Mouse (Mus musculus): ENCODE measurements around the gene Prss28. TPM values are rescaled to one million over a fixed set of nuclear protein-coding genes. Genes with fewer than 3 reads are reported as not detected.

Prss28 gene
- not detected for total RNA-seq (2021)

DNA sequence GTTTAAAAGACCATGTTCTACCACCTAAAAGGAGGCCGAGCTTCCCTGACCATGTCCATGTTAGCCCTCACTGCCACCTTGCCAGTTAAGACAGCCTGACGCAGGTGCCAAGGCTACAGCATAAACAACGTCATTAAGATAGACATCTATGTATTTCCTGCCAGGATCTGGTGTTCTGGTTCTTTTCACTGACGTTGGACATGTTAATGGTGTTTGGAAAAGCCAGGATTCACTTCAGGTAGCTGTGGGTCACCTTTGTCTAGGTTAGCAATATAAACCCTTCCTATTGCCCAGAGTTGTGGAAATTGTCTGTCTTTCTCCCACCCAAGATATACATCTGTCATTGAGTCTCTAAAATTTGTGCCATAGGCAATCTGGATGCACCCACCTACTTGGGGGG lies at the start of gene Prss28:
TSS of gene Prss28 (plus strand) at position 301 of the 400 bp plus-strand sequence.
- no peak for DNase-seq (ENCODE audit: extremely low spot score in 1 of 2, low spot score in 2 of 2)
- intact Hi-C loops (cut with DNase I) = no loop called here

GRCm38 (mm10) chr17:25264453-25264852 lies 44.0 kb upstream of the Prss28 start:
- no peak for DNase-seq (ENCODE audit: extremely low spot score in 1 of 2, low spot score in 2 of 2)
- intact Hi-C loops (cut with DNase I) = no loop called here

DNA sequence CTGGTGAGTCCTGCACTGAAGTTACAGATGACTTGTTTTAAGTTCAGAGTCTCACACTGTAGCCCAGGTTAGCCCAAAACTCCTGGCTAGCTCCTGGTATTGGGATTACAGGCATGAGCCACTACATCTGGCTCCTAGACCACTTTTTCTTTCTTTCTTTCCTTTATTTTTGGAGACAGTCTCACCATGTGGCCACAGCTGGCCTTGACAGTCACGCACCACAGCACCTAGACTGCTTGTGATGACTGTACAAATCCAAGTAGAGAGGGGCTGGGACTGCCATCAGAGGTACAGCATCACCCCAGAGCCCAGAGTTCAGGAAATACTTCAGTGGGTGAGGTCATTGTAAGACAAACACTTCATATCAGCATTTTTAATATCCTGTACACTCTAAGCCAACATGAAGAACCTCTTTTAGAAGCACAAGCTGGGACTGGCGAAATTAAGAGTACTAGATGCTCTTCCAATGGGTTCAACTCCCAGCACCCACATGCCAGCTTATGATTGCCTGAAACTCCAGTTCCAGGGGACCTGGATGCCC lies 37.6 kb upstream of the Prss28 start:
- DNase-seq (ENCODE audit: extremely low spot score in 1 of 2, low spot score in 2 of 2) = no peak
- intact Hi-C loops (cut with DNase I) = no loop called here

- intact Hi-C loops (cut with DNase I) = no loop called here
- no peak for DNase-seq (ENCODE audit: extremely low spot score in 1 of 2, low spot score in 2 of 2)
These were observed 36.1 kb upstream of the Prss28 start for GRCm38 (mm10) chr17:25272326-25272725.

DNA sequence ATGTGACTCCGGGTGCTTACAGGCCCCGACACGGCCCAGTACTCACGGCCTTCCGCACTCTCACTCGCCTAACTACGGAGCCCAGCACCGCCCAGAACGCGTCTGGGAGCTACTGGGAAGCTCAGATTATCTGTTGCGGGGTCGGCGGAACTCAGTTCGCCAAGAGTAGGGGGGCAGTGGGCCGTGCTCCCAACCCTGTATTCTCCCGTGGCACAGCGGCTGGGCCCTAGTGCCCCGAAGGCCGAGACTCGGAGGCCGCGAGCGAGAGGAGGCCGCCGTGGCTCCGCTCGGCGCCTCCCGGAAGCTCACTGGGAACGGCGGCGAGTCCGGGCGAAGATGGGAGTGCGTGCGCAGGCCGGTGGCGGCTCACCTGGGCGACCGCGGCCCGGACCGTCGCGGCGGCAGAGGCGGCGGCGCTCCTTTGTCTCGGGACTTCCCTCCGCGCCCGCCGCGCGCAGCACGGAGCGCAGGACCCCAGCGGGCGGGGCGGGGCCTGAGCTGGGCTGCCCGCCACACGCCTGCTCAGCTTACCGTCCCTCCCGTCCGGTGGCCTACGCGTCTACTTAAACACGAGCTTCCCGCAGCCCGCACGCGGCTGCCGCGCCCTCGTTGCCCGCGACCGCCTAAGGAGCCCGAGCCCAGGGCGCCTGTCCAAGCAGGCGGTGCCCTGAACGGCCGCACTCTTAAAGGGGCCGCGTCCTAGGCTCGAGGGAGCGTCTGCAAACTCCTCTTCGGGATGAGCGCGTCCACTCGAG lies 35.3 kb upstream of the Prss28 start:
- DNase-seq (ENCODE audit: extremely low spot score in 1 of 2, low spot score in 2 of 2) = peak in 1 of 2 experiments; percentile 90
- intact Hi-C loops (cut with DNase I) = no loop called here

GRCm38 (mm10) chr17:25273706-25274501 lies 34.5 kb upstream of the Prss28 start:
- intact Hi-C loops (cut with DNase I) = no loop called here

GRCm38 (mm10) chr17:25274571-25275346 lies 33.7 kb upstream of the Prss28 start, which contains the start of gene Ube2i:
TSS of gene Ube2i (minus strand) at chr17:25274622.
- DNase-seq (ENCODE audit: extremely low spot score in 1 of 2, low spot score in 2 of 2) = no peak
- intact Hi-C loops (cut with DNase I) = no loop called here

More at GRCm38 (mm10) chr17:25273706-25274501, 34.5 kb upstream of the Prss28 start:
- DNase-seq (ENCODE audit: extremely low spot score in 1 of 2, low spot score in 2 of 2) = peak; percentile 92 to 97

DNA sequence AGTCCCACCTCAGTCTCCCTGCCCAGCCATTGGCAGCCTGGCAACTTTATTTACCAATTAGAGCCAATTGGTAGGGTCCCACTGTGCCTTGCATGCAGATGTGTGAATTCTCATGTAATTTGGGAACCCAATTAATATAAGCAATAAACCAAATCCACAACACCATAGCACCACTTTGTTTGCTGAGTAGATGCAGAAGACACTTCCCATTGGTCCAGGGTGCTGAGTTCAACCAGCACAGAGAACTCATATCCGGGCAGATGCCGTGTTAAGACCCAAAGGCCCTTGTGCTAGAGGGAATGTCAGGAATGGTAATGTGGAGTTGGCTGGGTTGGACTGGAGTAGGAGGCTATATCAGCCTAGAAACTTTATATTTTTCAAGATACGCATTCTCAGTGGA lies 32.6 kb upstream of the Prss28 start:
- intact Hi-C loops (cut with DNase I) = no loop called here
- DNase-seq (ENCODE audit: extremely low spot score in 1 of 2, low spot score in 2 of 2) = no peak

DNA sequence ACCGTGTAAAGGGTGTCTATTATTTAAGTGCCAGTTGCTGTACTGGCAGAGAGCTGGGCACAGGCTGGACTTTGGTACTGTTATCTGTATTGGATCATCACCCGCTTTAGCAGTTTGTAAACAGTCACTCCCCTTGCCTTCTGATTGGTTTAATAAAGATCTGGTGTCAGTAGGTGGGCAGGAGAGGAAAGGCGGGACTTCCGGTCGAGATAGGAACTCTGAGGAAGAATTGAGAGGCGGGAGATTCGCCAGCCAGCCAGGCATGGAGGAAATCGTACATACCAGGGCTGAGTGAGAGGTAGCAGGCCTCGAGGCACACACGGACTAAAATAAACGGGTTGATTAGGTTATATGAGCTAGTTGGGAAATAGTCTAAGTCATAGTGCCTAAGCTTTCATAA lies 26.3 kb upstream of the Prss28 start:
- intact Hi-C loops (cut with DNase I) = no loop called here
- DNase-seq (ENCODE audit: extremely low spot score in 1 of 2, low spot score in 2 of 2) = peak in 1 of 2 experiments; percentile 63

GRCm38 (mm10) chr17:25285033-25285432 lies 23.4 kb upstream of the Prss28 start:
- peak in 1 of 2 experiments; percentile 61 for DNase-seq (ENCODE audit: extremely low spot score in 1 of 2, low spot score in 2 of 2)
- intact Hi-C loops (cut with DNase I) = no loop called here

GRCm38 (mm10) chr17:25288842-25289241 lies 19.6 kb upstream of the Prss28 start:
- intact Hi-C loops (cut with DNase I) = no loop called here
- DNase-seq (ENCODE audit: extremely low spot score in 1 of 2, low spot score in 2 of 2) = no peak

- intact Hi-C loops (cut with DNase I) = loop anchor here (5.0 kb wide), 1 partner anchor 182 kb away; no protein-coding TSS in a partner anchor
- DNase-seq (ENCODE audit: extremely low spot score in 1 of 2, low spot score in 2 of 2) = no peak
These were observed 18.0 kb upstream of the Prss28 start for GRCm38 (mm10) chr17:25290411-25290810.

DNA sequence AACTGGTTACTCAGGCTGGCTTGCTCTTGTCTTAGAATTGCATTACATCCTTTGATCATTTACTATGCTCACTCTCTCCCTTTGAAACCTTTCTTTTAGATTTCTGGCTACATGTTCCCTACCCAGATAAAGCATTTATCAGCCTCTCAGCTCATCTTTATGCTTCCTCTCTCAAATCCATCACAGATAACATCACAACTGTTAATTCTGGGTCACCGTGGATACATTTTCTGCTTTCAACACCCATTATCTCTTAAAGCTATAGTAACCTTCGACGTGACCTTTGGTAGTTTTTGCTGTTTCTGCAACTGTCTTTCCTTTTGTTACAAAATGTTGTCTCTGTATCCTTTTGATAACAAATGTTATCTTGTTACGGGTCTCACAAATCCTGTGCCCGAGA lies 15.0 kb upstream of the Prss28 start:
- intact Hi-C loops (cut with DNase I) = loop anchor here (5.0 kb wide), 1 partner anchor 179 kb away; no protein-coding TSS in a partner anchor
- DNase-seq (ENCODE audit: extremely low spot score in 1 of 2, low spot score in 2 of 2) = no peak

DNA sequence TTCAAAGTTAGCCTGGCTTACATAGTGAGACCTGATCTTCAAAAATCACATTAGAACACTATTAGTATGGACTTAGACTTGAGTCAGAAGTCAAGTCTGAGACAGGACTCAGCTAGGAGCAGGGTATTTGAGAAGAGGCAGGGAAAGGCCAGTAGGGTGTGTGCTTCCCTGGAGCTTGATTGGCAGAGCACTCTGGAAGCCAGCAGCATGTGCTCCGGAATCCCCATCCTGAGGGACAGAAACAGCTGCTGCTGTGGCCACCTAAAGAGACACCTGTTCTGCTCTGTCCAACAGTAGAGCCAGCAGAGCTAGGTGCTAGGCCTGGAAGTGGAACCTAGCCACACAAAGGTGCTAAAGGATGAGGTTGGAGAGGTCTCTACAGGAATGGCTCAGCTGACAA lies 14.3 kb upstream of the Prss28 start:
- intact Hi-C loops (cut with DNase I) = loop anchor here (5.0 kb wide), 1 partner anchor 178 kb away; no protein-coding TSS in a partner anchor
- DNase-seq (ENCODE audit: extremely low spot score in 1 of 2, low spot score in 2 of 2) = no peak

DNA sequence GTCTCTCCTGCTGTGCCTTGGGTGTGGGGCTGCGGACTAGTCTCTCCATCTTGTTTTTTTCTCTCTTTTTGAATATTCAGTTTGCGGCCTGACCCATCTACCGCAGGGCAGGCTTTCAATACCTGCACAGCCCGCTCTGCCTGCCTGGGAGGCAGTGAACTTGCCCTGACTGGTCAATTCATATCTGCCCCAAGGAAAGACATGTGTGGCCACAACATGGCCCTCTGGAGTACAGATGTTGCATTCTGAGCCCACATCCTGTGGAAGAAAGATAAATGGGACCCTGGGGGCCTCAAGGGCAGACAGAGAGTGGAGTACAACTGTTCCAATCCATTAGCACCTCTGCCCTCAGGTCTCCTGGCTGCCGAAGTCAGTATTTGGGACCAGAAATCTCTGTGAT lies 10.4 kb upstream of the Prss28 start, which contains the start of gene Prss34:
TSS of gene Prss34 (plus strand) at position 301 of the 400 bp plus-strand sequence.
- intact Hi-C loops (cut with DNase I) = no loop called here
- no peak for DNase-seq (ENCODE audit: extremely low spot score in 1 of 2, low spot score in 2 of 2)

GRCm38 (mm10) chr17:25318354-25318753 lies 9.9 kb downstream of the Prss28 start, which contains the start of gene Prss29:
TSS of gene Prss29 (plus strand) at chr17:25318654.
- no peak for DNase-seq (ENCODE audit: extremely low spot score in 1 of 2, low spot score in 2 of 2)
- intact Hi-C loops (cut with DNase I) = no loop called here

GRCm38 (mm10) chr17:25320819-25321218 lies 12.4 kb downstream of the Prss28 start:
- intact Hi-C loops (cut with DNase I) = no loop called here
- DNase-seq (ENCODE audit: extremely low spot score in 1 of 2, low spot score in 2 of 2) = no peak

DNA sequence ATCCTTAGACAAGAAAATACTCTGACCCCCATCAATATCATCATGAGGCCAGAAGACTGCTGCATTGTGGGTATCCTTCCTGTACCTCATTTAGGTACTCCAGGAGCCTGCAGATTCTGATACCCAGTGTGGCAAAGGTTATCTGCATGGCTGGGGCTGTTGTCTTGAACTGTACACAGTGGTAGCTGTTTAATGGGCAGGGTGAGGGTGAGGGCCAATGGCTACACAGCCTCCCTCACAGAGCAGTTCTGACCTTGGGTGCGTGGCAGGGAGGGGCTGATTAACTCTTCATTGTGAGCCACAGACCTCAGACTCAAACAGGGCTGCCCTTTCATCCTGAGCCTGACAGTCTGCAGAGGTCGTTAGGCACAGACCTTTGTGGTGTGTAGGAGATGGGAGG lies 14.5 kb downstream of the Prss28 start:
- DNase-seq (ENCODE audit: extremely low spot score in 1 of 2, low spot score in 2 of 2) = no peak
- intact Hi-C loops (cut with DNase I) = no loop called here

DNA sequence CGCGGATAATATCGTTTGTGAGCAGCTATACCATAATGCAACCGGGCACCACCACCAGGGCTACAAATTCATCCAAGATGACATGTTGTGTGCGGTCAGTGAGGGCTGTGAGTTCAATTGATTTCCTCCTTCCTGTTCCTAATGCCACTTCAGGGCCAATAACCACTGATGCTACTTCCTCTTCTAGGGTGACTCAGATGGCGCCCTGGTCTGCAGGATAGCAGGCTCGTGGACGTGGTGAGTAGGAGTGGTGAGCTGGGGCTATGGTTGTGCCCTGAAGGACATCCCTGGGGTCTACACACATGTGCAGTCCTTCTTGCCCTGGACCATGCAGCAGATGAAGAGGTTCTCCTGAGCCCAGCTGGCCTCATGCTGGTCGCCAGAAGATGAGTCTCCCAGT lies 23.9 kb downstream of the Prss28 start:
- DNase-seq (ENCODE audit: extremely low spot score in 1 of 2, low spot score in 2 of 2) = no peak
- intact Hi-C loops (cut with DNase I) = no loop called here
